Mouse (Mus musculus): Measurements from ENCODE around the gene Rnft2.

Rnft2 gene

DNA sequence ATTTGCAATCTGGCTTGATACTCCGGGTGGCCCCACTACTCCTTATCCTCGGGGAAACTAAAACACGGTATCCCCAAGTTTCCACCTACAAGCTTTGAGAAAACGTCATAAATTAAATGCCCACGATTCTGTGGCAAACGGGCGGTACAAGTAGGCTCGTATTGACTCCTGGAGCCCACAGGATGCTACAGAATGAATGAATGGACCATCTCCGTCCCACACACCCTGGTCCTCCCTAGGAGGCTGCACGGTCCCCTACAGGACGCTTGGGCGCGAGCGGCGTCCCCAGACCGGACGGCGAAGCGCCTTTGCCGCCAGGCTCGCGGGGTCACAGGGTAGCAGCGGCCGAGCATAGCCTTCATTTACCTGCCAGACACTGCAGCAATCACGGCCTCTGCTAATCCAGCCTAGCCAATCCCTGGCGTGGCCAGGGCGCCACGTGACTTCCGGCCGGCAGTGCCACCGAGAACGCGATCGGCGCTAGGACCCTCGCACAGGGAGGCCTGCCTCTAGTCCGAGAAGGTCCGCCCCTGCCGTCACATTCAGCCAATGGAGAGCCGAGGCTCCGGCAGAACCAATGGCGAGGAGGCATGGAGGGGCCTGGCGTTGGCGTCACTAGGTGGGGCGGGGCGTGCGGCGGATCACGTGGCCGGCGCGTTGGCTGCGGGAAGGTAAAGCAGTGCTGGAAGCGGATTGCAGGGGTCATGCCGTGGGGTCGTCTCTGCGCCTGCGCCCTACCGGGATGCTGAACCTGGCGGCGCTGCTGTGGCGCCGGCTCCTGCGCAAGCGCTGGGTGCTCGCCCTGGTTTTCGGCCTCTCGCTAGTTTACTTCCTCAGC is at the start of gene Rnft2, which contains the start of gene 2410131K14Rik:
Gene Rnft2, minus strand, starts transcription at position 511 of the 838 bp plus-strand sequence.
Gene 2410131K14Rik, plus strand, starts transcription at position 622 of the 838 bp plus-strand sequence.
- in situ Hi-C loops (cut with MboI; ENCODE audit: low sequenced_read_pairs) = no loop called here

DNA sequence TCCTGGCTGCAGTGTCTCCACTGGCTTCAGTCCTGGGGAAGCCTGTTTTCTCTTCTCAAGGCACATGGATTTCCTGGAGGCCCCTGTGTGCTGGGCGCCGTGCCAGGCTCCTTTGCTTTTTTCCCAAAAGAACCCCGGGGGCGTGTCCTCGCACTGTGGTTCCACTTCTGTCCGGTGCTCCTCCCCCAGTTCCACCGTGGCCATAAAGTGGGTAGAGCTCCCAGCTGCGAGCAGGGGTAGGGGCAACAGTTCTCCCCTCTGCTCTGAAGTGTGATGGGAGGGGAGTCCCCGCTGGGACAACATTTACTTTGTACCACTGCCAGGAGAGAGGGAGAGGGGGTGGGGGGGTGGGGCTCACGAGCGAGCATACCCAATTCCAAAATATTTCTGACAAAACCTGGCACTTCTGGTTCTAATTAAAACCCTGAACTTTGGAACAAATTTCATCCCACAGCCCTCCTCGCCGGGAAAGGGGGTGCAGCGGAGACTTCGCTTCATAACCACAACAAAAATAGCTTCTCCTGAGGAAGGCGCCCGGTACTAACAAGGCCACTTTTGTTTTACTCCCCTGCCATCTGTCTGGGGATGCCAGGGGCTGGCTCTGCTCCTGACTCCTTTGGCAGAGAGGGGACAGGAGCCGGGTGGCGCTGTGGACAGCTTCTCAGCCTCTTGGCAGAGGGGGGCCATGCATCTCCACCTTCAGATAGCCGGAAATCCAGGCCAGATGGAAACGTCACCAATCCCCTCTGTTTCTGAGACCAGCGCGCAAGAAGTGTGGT is 49.4 kb upstream of the Rnft2 start:
- in situ Hi-C loops (cut with MboI; ENCODE audit: low sequenced_read_pairs) = no loop called here

DNA sequence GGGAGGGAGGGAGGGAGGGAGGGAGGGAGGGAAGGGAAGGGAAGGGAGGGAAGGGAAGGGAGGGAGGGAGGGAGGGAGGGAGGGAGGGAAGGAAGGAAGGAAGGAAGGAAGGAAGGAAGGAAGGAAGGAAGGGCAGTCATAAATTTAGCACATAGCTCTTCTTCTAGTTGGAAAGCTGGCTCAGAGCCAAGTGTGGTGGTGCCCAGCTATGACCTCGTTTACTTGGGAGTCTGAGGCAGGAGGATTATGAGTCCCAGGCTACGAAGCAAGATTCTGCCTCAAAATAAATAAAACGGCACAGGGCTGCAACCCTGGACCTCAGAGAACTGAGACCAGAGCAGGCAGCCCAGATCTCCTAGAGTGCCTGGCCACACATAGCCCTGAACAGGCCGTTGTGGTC is 47.6 kb upstream of the Rnft2 start:
- in situ Hi-C loops (cut with MboI; ENCODE audit: low sequenced_read_pairs) = no loop called here

DNA sequence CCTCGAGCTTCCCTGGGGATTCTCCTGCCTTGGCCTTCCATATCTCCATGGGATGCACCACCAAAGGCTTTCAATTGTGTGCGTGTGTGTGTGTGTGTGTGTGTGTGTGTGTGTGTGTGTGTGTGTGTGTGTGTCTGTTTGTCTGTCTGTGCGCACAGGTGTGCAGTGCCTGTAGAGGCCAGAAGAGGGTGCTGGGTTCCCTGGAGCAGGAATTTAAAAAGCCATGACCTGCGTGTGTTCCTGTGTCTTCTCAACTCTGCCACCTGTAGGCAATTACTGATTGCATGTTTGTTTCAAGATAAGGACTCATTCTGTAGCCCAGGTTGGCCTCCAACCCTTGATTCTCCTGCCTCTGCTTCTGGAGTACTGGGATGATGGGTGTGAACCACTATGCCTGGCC is 46.5 kb upstream of the Rnft2 start:
- in situ Hi-C loops (cut with MboI; ENCODE audit: low sequenced_read_pairs) = no loop called here

DNA sequence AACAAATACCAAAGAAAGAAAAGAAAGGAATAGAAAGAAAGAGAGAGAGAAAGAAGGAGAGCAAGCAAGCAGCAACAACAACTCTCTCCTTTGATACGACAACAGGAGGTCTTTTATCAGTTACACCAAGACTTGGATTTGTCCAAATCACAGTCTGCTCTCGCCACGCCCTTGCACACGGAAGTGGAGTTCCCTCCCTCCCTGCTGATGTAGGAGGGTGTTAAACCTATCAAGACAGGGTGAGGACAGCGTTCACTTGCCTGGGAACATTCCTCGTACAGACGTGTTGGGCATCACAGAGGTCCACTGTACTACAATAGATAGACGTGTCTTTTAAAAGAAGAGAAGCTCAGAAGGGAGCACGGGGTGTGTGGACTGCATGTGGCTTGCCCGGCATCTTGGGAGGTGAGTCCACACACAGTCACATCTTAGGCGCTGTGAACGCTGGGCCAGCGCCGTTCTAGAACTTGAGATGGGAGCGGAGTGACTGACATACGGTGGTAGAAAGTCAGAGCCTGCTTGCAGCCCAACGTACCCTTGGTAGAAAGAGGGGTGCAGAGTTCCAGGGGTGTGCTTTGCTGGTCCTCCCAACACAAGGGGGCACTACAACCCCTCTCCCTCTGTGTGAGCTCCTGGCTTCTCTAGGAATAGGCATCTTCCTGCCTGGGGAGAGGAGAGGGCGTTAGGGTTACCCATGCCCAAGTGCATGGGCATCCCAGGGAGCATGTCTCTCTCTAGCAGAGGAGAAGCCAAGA is 33.0 kb upstream of the Rnft2 start:
- in situ Hi-C loops (cut with MboI; ENCODE audit: low sequenced_read_pairs) = no loop called here

DNA sequence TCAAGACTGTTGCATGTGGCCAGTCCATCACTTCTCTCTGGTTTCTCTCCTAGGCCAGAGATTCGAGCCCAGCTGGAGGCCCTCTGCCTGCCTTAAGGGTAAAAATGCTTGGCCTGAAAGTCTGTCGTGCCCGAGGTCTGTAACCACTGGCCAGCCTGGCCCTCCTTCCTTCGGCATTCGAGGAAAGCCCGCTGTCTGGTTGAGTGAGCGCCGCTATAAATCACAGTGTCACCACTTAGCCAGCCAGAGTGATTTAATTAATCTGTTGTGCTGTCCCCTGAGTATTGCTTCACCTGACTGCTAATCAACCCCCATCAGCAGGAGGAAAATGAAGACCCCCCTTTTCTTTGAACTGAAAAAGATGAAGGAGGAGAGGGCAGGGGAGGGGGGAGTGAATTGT is 31.8 kb upstream of the Rnft2 start:
- in situ Hi-C loops (cut with MboI; ENCODE audit: low sequenced_read_pairs) = no loop called here

DNA sequence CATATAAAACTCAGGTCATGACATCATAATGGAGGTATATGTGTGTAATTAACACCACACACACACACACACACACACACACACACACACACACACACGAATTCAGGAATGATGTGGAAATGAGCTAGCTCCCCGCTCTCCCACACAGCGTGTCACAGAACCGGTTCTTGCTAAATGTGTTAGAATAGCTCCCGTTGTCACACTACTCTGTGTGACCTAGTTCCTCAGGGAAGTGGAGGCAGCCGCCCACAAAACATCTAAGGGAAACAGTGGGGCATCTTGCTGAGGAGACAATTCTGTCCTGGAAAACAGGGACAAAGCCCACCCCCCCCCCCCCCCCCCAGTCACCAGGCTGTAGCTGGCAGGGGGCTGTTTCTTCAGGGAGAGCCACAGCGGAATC is 31.4 kb upstream of the Rnft2 start:
- in situ Hi-C loops (cut with MboI; ENCODE audit: low sequenced_read_pairs) = no loop called here

DNA sequence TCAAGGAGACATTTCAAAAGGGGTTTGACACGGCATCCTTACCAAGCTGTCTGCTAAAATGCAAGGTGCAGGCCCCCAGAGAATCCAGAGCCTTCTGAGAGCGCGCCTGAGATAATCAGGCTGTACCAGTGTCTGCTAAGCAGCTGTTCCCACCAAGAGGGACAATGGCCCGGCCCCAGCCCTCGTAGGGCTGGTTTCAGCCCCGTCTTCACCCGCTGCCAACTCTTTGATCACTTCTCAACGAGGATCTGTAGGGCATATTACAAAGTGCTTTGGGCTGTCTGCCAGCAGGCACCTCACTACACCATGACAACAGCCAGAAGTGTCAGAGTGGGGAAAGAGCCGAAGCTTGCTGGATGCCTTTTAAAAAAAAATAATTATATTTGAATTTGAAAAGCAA is 29.6 kb upstream of the Rnft2 start:
- in situ Hi-C loops (cut with MboI; ENCODE audit: low sequenced_read_pairs) = loop anchor here (25.0 kb wide), 2 partner anchors 463 to 1838 kb away; partner anchors contain the start of gene Rbm19

DNA sequence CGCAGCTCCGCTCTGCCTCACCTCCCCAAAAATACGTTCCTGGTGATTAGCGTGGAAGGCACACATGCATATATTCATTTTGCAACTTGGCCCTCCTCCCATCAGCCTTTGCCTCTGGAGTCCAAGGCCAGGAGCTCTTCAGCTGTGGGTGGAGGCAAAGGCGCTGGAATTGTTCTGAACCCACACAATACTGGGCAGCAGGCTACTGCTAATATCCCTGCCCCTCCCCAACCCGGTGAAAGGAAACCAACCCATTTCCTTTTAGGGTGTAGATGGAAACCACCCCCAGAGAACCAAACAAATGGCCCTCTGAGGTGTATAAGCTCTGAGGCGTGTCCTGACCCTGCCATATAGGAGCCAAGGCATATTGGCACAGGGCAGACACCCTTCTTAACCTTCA is 28.5 kb upstream of the Rnft2 start:
- in situ Hi-C loops (cut with MboI; ENCODE audit: low sequenced_read_pairs) = loop anchor here (25.0 kb wide), 2 partner anchors 464 to 1839 kb away; partner anchors contain the start of gene Rbm19

DNA sequence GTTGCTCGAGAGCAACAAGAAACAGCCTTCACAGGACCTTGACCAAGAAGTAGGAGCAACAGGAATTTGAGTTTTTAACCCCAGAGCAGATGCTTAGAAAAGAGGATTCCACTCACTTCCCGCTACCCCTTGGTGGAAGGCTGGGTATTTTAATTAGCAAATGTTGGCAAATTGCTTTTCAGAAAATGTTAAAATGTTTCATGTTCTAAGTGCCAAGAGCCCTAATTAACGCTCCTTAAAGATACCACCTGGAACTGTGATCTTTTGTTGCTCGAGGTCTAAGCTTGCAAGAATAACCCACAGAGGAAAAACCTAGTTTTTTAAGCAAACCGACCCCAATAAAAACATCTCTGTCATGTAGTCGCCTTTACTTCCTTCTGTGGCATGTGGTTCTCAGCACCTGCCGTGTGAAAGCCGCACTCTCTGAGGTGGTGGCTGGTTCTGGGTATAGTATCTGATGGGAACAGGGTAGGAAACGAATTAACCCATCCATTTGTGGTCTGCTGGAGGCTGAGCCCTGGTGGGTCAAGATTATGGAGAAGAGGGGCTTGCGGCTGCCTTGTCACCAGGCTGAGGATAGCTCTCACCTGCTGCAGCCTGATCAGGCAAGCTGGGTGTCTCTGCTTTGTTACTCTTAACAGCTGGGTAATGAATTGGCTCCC is 26.7 kb upstream of the Rnft2 start:
- in situ Hi-C loops (cut with MboI; ENCODE audit: low sequenced_read_pairs) = loop anchor here (25.0 kb wide), 2 partner anchors 466 to 1841 kb away; partner anchors contain the start of gene Rbm19

DNA sequence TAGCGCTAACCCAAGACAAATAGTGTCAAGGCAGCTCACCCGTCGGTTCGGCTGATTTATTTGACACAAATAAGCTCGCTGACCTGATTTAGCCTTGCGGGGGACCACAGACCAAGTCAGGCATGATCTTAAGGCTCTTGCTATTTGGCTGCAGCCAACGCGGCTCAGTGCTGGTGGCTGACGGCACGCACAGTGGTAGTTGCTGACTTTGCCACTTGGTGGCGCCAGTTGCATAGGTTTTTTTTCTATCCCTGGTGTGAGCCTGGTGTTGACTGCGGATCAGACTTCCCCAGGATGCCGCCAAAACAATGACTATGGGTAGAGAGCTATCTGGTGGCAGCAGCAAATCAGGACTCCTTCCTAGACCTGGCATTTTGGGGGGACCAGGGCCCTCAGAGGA is 24.1 kb upstream of the Rnft2 start:
- in situ Hi-C loops (cut with MboI; ENCODE audit: low sequenced_read_pairs) = loop anchor here (25.0 kb wide), 2 partner anchors 468 to 1843 kb away; partner anchors contain the start of gene Rbm19

DNA sequence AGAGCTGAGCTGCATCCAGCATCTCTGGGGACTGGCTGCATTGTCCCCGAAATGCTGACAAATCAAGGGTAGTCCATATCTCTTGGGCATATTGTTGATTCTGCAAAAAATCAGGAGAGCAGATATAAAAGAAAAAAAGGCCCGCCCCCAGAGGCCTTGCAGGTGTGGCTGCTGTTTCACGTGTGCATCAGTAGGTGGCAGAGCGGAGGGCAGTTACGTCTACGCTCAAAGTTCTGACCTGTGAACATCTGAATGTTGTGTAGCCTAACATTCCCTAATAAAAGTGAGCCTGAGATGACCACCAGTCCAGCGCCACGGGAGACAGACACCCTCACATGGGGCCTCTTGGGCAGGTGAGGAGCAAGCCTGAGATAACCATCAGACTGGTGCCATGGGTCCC is 21.4 kb upstream of the Rnft2 start:
- in situ Hi-C loops (cut with MboI; ENCODE audit: low sequenced_read_pairs) = loop anchor here (25.0 kb wide), 2 partner anchors 471 to 1846 kb away; partner anchors contain the start of gene Rbm19

DNA sequence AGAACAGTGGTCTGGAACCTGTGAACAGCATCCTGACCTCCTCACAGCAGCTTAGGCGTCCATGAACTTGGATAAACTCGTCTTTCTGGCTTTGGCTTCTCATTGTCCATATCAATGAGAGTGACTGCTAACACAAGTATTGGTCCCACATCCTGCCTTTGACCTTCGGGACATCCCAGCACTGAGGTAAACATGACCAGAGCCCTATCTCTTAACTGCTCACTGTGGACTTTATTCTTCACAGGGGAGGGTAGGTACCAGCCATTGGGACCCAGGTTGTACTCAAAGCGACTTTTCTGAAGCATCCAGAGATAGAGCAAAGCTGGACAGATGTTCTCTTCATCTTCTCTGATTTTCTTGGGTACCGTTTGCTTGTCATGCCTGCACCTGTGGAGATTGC is 20.4 kb upstream of the Rnft2 start:
- in situ Hi-C loops (cut with MboI; ENCODE audit: low sequenced_read_pairs) = loop anchor here (25.0 kb wide), 2 partner anchors 472 to 1847 kb away; partner anchors contain the start of gene Rbm19

DNA sequence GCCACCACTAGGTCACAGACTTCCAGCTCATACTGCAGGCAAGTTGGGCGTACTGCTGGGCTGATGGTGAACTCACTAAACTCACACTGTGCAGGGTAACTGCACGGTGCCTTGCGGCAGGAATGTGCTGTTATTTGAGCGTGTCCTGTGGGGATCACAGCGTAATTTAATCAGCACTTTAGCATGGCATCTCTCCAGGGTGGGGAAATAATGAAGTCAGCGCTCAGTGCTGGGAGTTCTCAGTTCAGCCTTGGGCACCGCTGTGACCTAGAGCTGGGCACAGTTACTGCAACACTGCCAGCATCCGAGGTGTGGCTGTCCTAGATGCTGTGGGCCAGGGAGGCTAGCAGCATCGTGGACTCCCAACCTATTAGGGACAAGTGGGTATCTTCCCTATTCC is 19.4 kb upstream of the Rnft2 start:
- in situ Hi-C loops (cut with MboI; ENCODE audit: low sequenced_read_pairs) = loop anchor here (25.0 kb wide), 2 partner anchors 473 to 1848 kb away; partner anchors contain the start of gene Rbm19

DNA sequence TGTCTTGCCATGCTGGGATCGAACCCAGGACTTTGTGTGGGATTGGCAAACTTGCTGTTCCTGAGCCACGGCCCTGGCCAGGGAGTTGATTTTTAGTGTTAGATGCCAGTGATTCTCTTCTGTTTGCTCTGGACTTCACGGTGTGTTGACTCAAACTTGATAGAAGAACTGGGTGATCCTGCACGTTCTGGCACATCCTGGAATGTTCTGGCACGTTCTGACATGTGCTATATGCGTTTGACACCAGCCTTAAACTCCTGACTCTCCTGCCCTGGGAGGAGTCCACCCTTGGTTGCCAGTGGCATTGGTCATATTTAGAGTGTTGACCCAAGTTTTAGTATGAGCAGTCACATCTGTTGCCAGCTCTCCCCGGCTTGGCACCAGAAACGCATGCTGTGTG is 17.5 kb upstream of the Rnft2 start:
- in situ Hi-C loops (cut with MboI; ENCODE audit: low sequenced_read_pairs) = loop anchor here (25.0 kb wide), 2 partner anchors 475 to 1850 kb away; partner anchors contain the start of gene Rbm19

DNA sequence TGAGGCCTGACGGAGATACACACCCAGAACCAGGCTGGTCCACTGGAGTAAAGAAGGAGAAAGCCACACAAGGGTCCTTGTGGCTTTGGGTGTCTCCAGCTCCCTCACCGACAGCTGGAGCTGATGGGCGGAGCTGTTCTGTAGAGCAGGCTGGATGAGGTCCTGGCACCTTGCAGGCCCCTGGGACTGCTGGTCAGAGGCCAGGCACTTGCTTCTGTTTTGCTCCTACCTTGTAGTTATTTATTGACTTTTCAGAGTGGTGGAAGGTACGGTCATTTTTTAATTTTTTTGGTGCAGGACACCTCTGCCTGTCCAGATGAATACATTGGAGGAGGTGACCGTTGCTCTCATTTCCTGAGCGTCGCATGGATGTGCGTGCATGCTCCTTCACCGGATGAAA is 16.3 kb upstream of the Rnft2 start:
- in situ Hi-C loops (cut with MboI; ENCODE audit: low sequenced_read_pairs) = loop anchor here (25.0 kb wide), 2 partner anchors 476 to 1851 kb away; partner anchors contain the start of gene Rbm19

DNA sequence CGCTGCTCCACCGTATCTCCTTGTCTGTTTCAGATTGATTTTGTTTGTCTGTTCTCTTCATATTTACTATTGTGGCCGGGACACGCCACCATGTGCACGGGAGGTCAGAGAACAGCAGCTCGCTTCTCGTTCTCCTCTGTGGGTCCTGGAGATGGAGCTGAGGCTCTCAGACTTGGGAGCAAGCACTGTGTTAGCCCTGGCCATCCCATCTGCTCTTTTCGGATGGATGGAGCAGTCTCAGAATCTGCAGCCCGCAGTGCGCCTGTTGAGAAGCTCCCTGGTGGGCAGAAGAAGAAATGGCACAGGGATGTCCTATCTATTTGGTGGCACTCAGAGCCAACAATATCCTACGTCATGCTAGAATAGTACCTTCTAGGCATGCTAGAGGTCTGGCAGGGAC is 15.7 kb upstream of the Rnft2 start:
- in situ Hi-C loops (cut with MboI; ENCODE audit: low sequenced_read_pairs) = loop anchor here (25.0 kb wide), 2 partner anchors 477 to 1852 kb away; partner anchors contain the start of gene Rbm19

DNA sequence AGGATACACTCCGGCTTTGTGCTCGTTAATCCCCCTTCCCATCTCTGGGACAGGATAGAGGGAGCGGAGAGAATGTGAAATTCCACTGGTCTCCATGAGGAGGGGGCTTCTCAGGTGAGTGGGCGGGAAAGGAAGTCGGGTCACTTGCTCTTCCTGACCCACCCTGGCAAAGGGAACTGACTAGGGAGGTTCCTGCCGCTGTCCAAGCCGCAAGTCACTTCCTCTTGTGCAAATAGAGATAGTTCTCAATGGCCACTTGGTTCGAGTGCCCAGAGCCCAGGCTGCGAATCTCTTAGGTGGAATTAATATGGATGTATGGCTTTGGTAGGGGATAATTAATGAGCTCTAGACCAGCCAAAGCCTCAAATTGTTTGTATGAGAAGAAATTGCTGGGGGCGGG is 15.1 kb upstream of the Rnft2 start:
- in situ Hi-C loops (cut with MboI; ENCODE audit: low sequenced_read_pairs) = loop anchor here (25.0 kb wide), 2 partner anchors 477 to 1852 kb away; partner anchors contain the start of gene Rbm19

DNA sequence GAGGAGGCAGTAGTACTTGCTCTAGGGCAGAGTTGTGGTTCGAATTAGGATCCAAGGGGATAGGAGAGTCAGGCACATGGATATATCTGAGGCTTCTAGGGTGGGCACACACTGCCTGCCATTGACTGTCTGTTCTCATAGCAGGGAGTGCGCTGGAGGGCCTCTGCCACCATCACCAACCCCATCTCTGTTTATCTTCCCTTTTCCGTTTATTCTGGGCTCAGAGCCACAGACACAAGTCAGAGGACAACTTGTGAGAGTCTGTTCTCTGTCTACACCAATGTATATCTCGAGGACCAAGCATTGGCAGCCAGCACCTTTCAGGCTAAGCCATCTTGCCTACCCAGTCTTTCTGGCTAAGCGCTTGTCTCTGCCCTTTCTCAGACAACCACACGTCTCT is 14.7 kb upstream of the Rnft2 start:
- in situ Hi-C loops (cut with MboI; ENCODE audit: low sequenced_read_pairs) = loop anchor here (25.0 kb wide), 2 partner anchors 478 to 1853 kb away; partner anchors contain the start of gene Rbm19

DNA sequence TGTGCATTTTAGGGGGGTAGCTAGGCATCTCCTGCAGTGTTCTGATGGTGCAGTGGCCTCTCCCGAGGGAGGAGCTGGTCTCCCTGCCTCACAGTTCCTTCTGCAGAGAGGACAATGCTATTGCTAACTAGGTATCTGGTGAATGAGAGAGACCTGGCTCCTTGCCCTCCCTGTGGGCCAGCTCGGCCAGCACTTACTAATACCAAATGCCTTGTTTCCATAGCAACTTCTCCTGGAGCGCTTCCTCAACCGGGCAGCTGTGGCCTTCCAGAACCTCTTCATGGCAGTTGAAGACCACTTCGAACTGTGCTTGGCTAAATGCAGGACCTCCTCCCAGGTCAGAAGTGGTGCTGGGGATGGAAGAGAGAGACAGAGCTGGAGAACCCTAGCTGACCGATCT is 14.2 kb upstream of the Rnft2 start:
- in situ Hi-C loops (cut with MboI; ENCODE audit: low sequenced_read_pairs) = loop anchor here (25.0 kb wide), 2 partner anchors 478 to 1853 kb away; partner anchors contain the start of gene Rbm19

Data from CH12F3 (cell line).